Mouse (Mus musculus): Measurements from ENCODE around the gene Disp2. TPM values are rescaled to one million over a fixed set of nuclear protein-coding genes. Genes with fewer than 3 reads are reported as not detected.

The Disp2 gene
- polyA plus RNA-seq, 1 experiment = 0.06 TPM

DNA sequence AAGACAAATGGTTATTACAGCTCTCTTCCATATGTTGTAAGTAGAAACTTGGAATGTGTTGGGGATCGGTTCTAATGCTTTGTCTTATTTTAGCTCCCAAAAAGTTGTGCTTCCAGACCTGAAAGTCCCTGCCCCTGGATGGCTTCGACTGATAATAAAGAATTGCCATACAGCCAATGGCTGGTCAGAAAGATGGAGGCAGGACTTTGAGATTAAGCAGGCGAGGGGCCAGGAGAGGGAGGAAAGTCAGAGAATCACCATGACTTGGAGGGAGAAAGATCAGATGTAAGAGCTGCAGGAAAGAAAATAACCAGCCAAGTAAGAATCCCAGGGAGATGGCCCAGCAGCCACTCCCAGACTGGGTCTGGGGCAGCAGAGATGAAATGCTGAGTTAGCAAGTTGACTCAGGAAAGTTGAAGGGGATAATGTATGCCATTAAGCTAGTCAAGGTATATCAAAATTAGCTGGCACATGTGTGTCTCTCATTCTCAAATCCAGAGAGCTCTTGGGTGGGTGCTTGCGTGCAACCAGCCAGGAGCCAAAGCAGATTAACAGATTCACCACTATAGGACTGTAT lies 23.1 kb downstream of the Disp2 start:
- Histone ChIP-seq H3K4me3 (replicated peaks) (no peak overlapping the region), H3K4me1 (peaks cover 22% of the 10 kb centered on the region)

GRCm38 (mm10) chr2:118804474-118804873 lies 25.0 kb downstream of the Disp2 start:
- Histone ChIP-seq H3K27me3 (replicated peaks) (peaks cover 3% of the 10 kb centered on the region), H3K9me3 (no peaks in the 10 kb centered on the region), H3K4me3 (replicated peaks) (peak overlapping the region; percentile 43), H3K36me3 (replicated peaks; ENCODE audit: low read length) (no peaks in the 10 kb centered on the region), H3K4me1 (peaks cover 22% of the 10 kb centered on the region)
- TF ChIP-seq GATA1 (IDR thresholded peaks at IDR 0.05; ENCODE audit: borderline replicate concordance, low read length) (no peak), FLI1 (IDR thresholded peaks at IDR 0.05; ENCODE audit: low read length) (no peak)

More for the DNA sequence above, 23.1 kb downstream of the Disp2 start:
- H3K9me3 ChIP-seq = peaks cover 14% of the 10 kb centered on the region
- no peaks in the 10 kb centered on the region for H3K36me3 ChIP-seq (replicated peaks; ENCODE audit: low read length)
- TF ChIP-seq FLI1 (IDR thresholded peaks at IDR 0.05; ENCODE audit: low read length) = no peak
- no peak for TF ChIP-seq GATA1 (IDR thresholded peaks at IDR 0.05; ENCODE audit: borderline replicate concordance, low read length)
- H3K27me3 ChIP-seq (replicated peaks) = peaks cover 5% of the 10 kb centered on the region

DNA sequence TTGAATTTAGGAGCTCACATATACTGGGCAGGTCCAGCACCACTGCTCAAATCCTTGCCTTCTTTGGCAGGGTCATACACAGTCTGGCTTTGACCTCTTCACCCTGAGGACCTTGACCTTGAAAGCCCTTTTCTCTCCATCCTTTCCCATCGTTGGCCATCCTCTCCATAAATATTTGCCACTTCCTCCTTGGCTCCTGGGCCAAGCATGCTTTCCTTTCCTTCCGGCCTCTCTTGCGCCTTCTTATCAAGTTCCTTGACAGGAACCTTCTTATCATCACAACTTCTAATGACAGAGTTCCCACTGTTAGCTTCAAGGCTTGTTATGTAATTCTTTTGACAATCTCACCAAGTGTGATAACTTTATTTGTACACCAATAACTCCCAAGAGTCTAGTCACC lies 25.6 kb downstream of the Disp2 start:
- TF ChIP-seq GATA1 (IDR thresholded peaks at IDR 0.05; ENCODE audit: borderline replicate concordance, low read length) = no peak
- no peak for TF ChIP-seq FLI1 (IDR thresholded peaks at IDR 0.05; ENCODE audit: low read length)
- peaks cover 22% of the 10 kb centered on the region for H3K4me1 ChIP-seq
- H3K9me3 ChIP-seq = no peaks in the 10 kb centered on the region
- H3K27me3 ChIP-seq (replicated peaks) = peaks cover 3% of the 10 kb centered on the region
- no peaks in the 10 kb centered on the region for H3K36me3 ChIP-seq (replicated peaks; ENCODE audit: low read length)
- peak overlapping the region; percentile 44 for H3K4me3 ChIP-seq (replicated peaks)

DNA sequence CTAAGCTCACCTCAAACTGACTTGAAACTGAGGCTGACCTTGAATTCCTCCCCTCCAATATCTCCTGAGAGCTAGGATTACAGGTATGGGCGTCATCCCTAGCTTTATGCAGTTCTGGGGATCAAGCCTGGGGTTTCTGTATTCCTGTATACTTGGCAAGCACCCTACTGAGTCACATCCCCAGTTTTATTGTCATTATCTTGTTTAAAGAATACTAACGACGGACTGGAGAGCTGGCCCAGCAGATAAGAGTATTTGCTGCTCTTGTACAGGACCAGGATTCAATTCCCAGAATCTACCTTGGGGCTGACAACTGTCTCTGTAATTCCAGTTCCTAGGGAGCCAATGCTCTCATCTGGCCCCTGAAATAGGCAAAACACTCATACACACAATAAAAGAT lies 26.2 kb downstream of the Disp2 start:
- peaks cover 24% of the 10 kb centered on the region for H3K4me1 ChIP-seq
- H3K27me3 ChIP-seq (replicated peaks) = peaks cover 3% of the 10 kb centered on the region
- no peak for TF ChIP-seq GATA1 (IDR thresholded peaks at IDR 0.05; ENCODE audit: borderline replicate concordance, low read length)
- TF ChIP-seq FLI1 (IDR thresholded peaks at IDR 0.05; ENCODE audit: low read length) = no peak
- no peaks in the 10 kb centered on the region for H3K9me3 ChIP-seq
- no peaks in the 10 kb centered on the region for H3K36me3 ChIP-seq (replicated peaks; ENCODE audit: low read length)
- no peak overlapping the region for H3K4me3 ChIP-seq (replicated peaks)

DNA sequence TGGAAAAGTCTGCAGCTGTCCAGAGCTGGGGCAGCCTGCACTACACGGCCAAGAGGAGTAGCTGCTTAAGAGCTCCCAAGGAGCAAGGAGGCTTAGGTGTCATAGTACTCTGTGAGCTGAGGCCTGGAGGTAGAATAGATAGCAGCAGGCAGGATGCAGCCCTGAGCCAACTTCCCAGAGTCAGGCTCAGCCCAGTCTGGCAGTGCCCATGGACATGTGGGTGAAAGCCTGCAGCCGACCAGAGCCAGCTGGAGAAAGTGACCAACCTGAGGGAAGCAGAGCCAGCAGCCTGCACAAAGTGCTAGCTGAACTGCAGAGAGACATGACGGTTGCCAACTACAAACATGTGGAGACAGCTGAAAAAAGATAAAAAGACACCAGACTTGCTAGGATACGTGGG lies 27.3 kb downstream of the Disp2 start:
- peaks cover 31% of the 10 kb centered on the region for H3K4me1 ChIP-seq
- H3K4me3 ChIP-seq (replicated peaks) = no peak overlapping the region
- TF ChIP-seq GATA1 (IDR thresholded peaks at IDR 0.05; ENCODE audit: borderline replicate concordance, low read length) (no peak), FLI1 (IDR thresholded peaks at IDR 0.05; ENCODE audit: low read length) (no peak)
- no peaks in the 10 kb centered on the region for H3K36me3 ChIP-seq (replicated peaks; ENCODE audit: low read length)
- H3K9me3 ChIP-seq = no peaks in the 10 kb centered on the region
- peaks cover 3% of the 10 kb centered on the region for H3K27me3 ChIP-seq (replicated peaks)

DNA sequence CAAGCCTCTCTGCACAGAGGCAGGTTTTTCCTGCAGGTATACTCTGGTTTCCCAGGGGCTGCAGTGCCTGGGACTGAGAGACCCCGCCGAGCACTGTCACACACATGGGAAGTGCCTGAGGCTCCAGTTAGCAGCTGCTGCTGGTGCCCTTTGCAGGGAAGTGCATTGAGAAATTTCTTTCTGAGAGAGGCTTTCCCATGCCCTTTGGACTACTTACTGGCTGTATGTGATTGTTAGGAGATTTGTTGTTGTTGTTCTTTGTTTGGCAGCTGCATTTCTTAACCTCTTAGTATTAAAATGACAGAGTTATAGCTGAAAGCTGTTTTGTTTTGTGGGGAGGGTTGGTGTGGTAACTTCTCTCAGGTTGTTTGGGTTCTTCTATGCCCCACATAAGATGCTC lies 31.3 kb downstream of the Disp2 start:
- no peak for TF ChIP-seq GATA1 (IDR thresholded peaks at IDR 0.05; ENCODE audit: borderline replicate concordance, low read length)
- no peak for TF ChIP-seq FLI1 (IDR thresholded peaks at IDR 0.05; ENCODE audit: low read length)
- H3K27me3 ChIP-seq (replicated peaks) = peaks cover 3% of the 10 kb centered on the region
- H3K36me3 ChIP-seq (replicated peaks; ENCODE audit: low read length) = peaks cover 2% of the 10 kb centered on the region

GRCm38 (mm10) chr2:118812724-118813123 lies 33.2 kb downstream of the Disp2 start:
- Histone ChIP-seq H3K27me3 (replicated peaks) (no peaks in the 10 kb centered on the region), H3K36me3 (replicated peaks; ENCODE audit: low read length) (peaks cover 18% of the 10 kb centered on the region), H3K4me1 (peaks cover 48% of the 10 kb centered on the region), H3K9me3 (no peaks in the 10 kb centered on the region), H3K4me3 (replicated peaks) (no peak overlapping the region)
- TF ChIP-seq FLI1 (IDR thresholded peaks at IDR 0.05; ENCODE audit: low read length) (no peak), GATA1 (IDR thresholded peaks at IDR 0.05; ENCODE audit: borderline replicate concordance, low read length) (no peak)

More for the DNA sequence above, 31.3 kb downstream of the Disp2 start:
- Histone ChIP-seq H3K9me3 (no peaks in the 10 kb centered on the region), H3K4me3 (replicated peaks) (no peak overlapping the region), H3K4me1 (peaks cover 46% of the 10 kb centered on the region)

DNA sequence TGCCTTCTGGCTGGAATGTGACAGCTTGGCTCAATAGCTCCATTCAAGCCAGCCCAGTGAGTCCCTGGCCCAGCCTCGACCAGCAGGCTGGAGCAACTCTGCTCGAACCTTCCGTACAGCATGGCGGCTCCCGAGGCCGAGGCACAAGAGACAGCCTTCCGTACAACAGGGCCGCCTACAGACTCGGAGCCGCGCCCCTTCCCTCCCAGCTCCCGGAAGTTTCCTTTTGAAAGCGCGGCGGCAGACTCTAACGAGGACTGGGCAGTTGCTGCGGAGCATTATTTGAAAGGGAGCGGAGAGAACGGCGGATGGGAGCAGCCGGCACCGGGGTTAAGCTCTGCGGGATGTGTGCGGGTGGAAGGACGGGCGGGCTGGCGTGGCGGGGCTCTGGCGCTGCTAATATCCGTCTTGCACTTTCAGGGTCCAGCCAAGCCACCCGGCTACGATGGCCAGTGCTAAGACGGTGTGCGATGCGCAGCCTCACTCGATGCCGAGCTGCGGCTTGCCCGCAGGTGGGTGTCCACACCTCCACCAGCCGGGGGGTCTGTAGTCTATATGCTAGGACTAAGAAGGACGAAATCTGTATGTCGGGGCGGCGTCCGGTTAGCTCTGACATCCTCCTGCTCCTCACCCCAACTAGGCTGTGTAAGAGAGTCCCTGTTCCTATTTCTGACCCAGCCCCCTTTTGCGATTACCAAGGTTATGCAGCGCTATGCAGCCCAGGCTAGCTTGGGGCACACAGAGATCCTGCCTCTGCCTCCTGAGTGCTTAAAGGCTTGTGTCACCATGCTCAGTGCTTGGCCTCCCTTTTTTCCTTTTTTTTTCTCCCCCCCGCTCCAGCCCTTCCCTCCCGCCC lies 34.7 kb downstream of the Disp2 start, which contains the start of gene Knstrn:
Knstrn (plus strand) TSS at position 23 of the 856 bp plus-strand sequence.
- Histone ChIP-seq H3K4me3 (replicated peaks) (peak within 1 kb of the TSS; percentile 99), H3K36me3 (replicated peaks; ENCODE audit: low read length) (peaks cover 33% of the 10 kb centered on the region), H3K4me1 (peaks cover 48% of the 10 kb centered on the region), H3K9me3 (peaks cover 5% of the 10 kb centered on the region; the same call in 1 of the 2 replicates), H3K27me3 (replicated peaks) (no peaks in the 10 kb centered on the region)
- no peak for TF ChIP-seq GATA1 (IDR thresholded peaks at IDR 0.05; ENCODE audit: borderline replicate concordance, low read length)
- TF ChIP-seq FLI1 (IDR thresholded peaks at IDR 0.05; ENCODE audit: low read length) = peak; percentile 54; the same call in 1 of the 2 replicates

DNA sequence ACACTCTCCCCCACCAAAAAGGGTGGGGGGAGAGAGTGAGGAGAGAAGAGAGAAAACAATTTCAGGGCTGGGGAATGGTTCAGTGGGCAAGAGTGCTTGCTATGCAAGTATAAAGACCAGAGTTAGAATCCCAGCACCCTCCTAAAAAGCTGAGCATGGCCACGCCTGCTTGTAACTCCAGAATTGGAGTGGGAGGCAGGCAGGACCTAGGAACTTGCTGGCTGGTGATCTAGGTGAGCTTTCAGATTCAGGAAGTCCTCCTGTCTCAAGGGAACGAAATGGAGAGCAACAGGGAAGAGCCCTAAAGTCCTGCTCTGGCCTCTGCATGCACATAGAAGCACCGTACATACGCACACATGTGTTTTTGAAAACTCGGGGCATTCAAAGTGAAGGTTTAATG lies 43.3 kb downstream of the Disp2 start:
- Histone ChIP-seq H3K4me1 (peaks cover 24% of the 10 kb centered on the region), H3K4me3 (replicated peaks) (no peak overlapping the region), H3K9me3 (peaks cover 23% of the 10 kb centered on the region), H3K36me3 (replicated peaks; ENCODE audit: low read length) (peaks cover 94% of the 10 kb centered on the region), H3K27me3 (replicated peaks) (no peaks in the 10 kb centered on the region)
- TF ChIP-seq FLI1 (IDR thresholded peaks at IDR 0.05; ENCODE audit: low read length) (no peak), GATA1 (IDR thresholded peaks at IDR 0.05; ENCODE audit: borderline replicate concordance, low read length) (no peak)

GRCm38 (mm10) chr2:118824396-118824795 lies 44.9 kb downstream of the Disp2 start:
- peaks cover 18% of the 10 kb centered on the region for H3K9me3 ChIP-seq
- peaks cover 24% of the 10 kb centered on the region for H3K4me1 ChIP-seq
- peaks cover 94% of the 10 kb centered on the region for H3K36me3 ChIP-seq (replicated peaks; ENCODE audit: low read length)
- no peak overlapping the region for H3K4me3 ChIP-seq (replicated peaks)
- no peaks in the 10 kb centered on the region for H3K27me3 ChIP-seq (replicated peaks)
- TF ChIP-seq GATA1 (IDR thresholded peaks at IDR 0.05; ENCODE audit: borderline replicate concordance, low read length) (no peak), FLI1 (IDR thresholded peaks at IDR 0.05; ENCODE audit: low read length) (no peak)

Measured in megakaryocyte, embryonic 14.5 days (primary cell).